Mouse (Mus musculus) right cerebral cortex, adult 18-20 months (tissue): ENCODE measurements around the gene Pgam2.
A peak's percentile ranks its signal among the peaks of the same experiment; 100 is the strongest.

Experiments
- DNase-seq: peaks from one replicate; pipeline ENCODE4 v3.0.0; 2022; ENCODE audit warnings: mixed read lengths

Gene Pgam2

GRCm38 (mm10) chr11:5804174-5804573 is 641 bp upstream of the Pgam2 start:
- no peak for DNase-seq

GRCm38 (mm10) chr11:5802457-5803217 is 896 bp downstream of the Pgam2 start:
- DNase-seq: no peak

GRCm38 (mm10) chr11:5802005-5802404 is 1.5 kb downstream of the Pgam2 start:
- no peak for DNase-seq

DNA sequence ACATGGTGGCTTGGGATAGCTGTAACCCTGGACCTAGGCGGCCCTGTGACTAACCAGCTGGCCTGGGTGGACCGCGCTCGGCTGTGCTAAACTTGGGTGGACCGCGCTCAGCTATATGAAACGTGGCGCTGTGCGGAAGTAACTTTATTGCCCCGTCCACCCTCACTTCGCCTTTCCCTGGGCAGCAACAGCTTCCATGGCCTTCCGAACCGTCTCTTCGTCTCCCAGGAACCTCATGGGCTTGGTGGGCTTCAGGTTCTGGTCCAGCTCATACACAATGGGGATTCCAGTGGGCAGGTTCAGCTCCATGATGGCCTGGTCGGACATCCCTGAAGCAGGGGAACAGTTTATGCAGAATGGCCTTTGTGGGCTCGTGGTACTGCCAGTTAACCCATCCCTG is 2.0 kb downstream of the Pgam2 start:
- DNase-seq: no peak

DNA sequence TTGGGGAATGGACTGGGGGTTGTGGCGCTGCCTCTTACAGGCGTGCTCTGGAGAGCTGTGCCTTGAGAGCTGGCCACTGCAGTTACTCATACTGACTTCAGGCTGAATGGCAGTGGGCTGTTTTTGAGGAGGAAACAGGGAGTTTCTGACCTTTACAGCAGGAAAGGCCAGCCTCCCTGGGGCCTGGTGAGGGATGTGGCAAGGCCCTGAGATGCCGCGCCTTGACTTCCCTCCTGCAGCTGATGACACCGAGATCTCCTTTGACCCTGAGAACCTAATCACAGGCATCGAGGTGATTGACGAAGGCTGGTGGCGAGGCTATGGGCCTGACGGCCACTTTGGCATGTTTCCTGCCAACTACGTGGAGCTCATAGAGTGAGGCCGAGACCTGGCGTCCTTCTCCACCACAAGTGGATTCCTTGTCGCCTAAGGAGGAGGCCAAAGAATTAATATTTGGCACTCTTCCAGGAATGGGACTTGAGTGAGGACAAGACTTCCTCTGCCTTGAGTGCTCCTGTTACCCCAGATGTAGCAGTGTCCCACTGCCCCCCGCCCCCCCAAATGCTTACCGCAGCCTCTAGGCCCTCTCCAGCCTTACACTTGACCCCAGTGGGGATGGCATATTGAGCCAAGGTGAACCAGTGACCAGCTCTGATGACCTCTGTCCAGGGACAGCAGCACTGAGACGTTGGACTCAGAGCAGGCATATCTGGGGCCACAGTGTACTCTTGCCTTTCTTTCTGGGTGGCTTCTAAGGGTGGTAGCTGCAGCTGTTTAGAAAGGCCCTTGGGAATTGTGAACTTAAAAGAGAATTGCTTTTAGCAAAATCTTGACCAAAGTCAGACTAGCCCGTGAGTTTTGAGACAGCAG is 3.7 kb downstream of the Pgam2 start:
- DNase-seq: no peak

- DNase-seq: no peak
Observed at GRCm38 (mm10) chr11:5797928-5798327, 5.6 kb downstream of the Pgam2 start.

DNA sequence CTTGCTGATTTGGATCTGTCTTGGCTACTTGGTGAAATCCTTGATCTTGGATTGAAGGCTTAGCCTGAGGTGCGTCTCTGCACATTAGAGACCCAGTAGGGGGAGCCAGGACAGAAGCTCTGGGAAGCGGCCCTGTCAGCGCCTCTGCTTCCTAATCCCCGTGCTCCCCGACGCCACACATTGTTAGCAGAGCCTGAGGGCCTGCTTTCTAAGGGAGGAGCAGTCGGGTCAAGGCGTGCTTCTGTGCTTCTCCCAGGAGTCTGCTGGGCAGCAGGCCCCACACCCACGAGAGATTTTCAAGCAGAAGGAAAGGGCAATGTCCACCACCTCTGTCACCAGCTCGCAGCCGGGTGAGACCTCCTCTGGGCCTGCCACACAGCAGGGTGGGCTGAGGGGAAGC is 6.2 kb downstream of the Pgam2 start:
- DNase-seq: no peak

DNA sequence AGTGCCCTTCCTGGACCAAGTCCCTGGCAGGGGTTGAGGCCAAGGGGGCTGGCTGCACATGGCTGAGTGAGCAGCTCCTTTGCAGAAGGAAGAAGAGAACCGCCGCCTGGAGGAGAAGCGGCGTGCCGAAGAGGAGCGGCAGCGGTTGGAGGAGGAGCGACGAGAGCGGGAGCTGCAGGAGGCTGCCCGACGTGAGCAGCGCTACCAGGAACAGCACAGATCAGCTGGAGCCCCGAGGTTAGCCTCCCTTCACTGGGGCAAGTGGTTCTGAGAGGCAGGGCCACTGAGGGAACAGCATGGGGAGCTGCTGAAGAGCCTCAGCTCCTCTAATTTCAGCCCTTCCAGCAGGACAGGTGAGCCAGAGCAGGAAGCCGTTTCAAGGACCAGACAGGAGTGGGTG is 6.6 kb downstream of the Pgam2 start:
- DNase-seq: no peak

DNA sequence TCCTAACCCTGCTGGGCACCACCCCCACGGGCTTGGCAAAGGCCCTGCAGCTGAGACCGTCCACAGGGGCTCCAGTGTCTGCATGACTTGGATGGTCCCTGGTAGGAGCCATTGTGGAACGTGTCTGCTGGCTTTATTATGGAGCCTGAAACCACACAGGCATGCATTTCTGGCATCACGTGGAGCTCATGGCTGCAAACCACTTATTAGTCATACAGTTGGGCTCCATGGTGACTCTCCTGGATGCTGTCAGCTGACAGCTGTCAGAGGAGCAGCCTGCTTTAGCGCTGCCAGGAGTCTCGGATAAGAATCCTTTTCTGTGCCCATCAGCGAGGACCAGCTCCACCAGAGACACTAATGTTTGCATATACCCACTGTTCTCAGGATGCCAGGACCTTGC is 7.8 kb downstream of the Pgam2 start:
- peak; percentile 54 for DNase-seq

GRCm38 (mm10) chr11:5795290-5795689 is 8.2 kb downstream of the Pgam2 start:
- no peak for DNase-seq

GRCm38 (mm10) chr11:5790431-5790830 is 13.1 kb downstream of the Pgam2 start:
- no peak for DNase-seq

DNA sequence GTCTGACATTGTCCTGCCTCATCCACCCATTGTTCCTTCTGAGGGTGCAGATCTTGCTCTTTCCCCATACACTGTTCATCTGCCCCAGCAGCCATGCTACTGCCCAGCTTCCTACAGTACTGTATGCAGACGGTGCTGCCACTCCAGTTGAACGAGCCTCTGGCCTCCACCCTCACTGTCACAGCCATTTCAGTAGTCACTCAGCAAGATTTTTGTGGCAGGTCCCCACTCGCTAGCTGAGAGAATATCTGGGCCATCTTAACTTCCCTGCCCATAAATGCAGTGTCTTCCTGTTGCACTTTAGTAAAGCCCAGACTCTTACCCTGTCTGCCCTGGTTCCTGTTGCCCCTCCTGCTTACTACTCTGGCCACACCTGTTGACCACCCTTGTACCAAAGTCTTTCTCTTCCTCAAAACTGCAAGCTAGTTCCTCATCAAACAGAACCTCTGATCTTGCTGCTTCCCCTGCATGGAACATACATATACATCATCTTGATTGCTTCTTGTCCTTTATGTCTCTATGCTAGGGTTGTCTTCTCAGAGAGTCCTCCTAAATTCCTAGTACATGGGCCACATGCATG is 13.7 kb downstream of the Pgam2 start:
- DNase-seq: no peak

GRCm38 (mm10) chr11:5789071-5789753 is 14.3 kb downstream of the Pgam2 start:
- DNase-seq: no peak

DNA sequence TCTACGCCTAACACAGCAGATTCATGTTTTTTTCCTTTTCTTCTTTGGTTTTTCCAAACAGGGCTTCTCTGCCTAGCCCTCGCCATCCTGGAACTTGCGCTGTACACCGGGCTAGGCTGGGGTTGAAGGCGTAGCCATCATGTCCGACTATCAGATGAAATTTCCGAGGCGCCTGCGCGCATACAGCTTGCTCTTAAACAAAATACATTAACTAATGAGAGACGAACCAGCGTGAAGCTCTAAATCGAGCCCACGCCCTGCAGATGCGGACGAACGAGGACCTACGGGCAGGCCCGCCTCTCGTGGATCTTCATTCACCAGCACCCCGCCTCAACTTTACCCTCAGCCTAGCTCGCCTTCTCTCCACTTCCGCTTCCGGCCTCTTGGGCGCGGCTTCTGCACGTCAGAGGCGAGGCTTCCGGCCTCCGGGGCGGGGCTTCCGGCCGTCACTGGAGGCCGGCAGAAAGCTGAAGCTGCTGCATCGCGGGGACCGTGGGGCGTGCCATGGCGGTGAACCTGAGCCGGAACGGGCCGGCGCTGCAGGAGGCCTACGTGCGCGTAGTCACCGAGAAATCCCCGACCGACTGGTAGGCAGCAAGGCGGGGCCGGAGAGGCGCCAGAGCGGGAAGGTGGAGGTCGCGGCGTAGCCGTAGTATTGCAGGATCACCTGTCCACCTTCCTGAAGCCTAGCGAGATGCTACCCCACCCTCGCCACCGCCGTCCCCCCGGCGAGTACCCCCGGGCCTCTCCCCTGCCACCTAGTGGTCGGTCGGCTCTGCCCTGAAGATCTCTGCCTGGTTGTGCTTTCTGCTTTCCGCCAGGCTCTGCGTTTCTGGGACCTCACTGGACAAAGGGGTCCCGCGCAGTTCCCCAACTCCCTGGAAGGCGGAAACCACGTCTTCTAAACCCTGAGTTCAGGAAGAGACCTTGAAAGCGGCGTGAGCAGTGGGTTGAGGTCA is 15.2 kb downstream of the Pgam2 start, which contains the start of gene Dbnl:
Gene Dbnl (plus strand): TSS at position 433 of the 959 bp plus-strand sequence.
- peak; percentile 97 for DNase-seq

GRCm38 (mm10) chr11:5787671-5788055 is 15.9 kb downstream of the Pgam2 start:
- DNase-seq: no peak

GRCm38 (mm10) chr11:5785732-5786131 is 17.8 kb downstream of the Pgam2 start:
- no peak for DNase-seq

- no peak for DNase-seq
Observed at GRCm38 (mm10) chr11:5782199-5782944, 21.2 kb downstream of the Pgam2 start.

DNA sequence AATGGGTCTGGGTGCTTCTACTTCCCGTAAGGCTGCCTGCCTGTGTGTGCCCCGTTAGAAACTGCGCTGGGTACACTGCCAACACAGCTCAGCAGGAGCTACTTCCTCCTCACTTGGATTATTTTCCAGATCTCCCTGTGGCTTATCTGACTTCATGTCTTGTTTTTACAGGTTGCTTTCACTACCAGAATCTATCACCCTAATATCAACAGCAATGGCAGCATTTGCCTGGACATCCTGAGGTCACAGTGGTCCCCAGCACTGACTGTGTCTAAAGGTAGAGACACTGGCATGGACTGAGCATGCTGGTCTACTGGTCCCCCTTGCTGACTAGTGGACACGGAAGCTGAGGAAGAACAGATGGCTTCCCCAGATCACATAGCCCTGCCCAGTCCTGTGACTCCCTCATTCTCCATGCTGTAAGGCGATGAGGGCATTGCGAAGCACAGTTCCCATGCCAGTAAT is 23.5 kb downstream of the Pgam2 start:
- DNase-seq: no peak

DNA sequence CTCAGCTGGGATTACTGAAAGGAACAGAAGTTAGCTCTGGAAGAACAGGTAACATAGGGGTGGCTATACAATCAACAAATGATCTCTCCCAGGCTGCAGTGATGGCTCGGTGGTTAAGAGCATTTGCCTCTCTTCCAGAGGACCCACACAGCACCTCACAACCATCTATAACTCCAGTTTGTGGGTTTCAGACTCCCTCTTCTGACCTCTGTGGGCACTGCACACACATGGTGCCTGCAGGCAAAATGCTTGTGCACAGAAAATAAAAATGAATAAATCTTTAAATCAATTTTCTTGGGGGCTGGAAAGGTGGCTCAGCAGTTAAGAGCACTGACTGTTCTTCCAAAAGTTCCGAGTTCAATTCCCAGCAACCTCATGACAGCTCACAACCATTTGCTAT is 25.1 kb downstream of the Pgam2 start:
- no peak for DNase-seq

GRCm38 (mm10) chr11:5766019-5766418 is 37.5 kb downstream of the Pgam2 start:
- DNase-seq: no peak

DNA sequence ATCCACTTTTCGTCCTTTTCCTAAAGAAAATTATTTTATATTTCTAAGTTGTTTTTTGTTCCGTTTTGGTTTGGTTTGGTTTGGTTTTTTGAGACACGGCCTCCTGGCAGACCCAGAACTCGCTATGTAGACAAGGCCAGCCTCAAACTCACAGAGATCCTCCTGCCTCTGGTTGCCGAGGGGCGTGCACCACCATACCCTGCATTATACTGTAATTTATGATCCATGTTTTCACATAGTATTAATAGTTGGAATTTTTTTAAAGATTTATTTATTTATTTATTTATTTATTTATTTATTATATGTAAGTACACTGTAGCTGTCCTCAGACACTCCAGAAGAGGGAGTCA is 40.9 kb downstream of the Pgam2 start:
- DNase-seq: no peak
